Mouse (Mus musculus): ENCODE measurements around the gene Dst. TPM values are rescaled to one million over a fixed set of nuclear protein-coding genes. Genes with fewer than 3 reads are reported as not detected.
A peak's percentile ranks its signal among the peaks of the same experiment; 100 is the strongest.

The Dst gene
- polyA plus RNA-seq, 1 experiment from 2014 or later = 15.6 TPM

DNA sequence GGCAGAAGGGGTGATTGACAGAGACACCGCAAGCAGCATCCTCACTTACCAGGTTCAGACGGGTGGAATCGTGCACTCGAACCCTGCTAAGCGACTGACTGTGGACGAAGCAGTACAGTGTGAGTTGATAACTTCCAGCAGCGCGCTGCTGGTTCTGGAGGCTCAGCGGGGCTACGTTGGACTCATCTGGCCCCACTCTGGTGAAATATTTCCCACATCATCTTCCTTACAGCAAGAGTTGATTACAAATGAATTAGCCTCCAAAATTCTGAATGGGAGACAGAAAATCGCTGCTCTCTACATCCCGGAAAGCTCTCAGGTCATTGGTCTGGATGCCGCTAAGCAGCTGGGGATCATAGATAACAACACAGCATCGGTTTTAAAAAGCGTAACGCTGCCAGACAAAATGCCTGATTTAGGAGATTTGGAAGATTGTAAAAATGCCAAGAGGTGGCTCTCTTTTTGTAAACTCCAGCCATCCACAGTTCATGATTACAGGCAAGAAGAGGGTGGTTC lies 280.8 kb downstream of the Dst start:
- Histone ChIP-seq H3K9ac (no peak overlapping the region), H3K36me3 (ENCODE audit: insufficient read depth) (no peaks in the 10 kb centered on the region), H3K4me2 (no peak overlapping the region), H3K9me3 (ENCODE audit: low read depth, low read length) (no peaks in the 10 kb centered on the region), H3K4me1 (ENCODE audit: insufficient read depth) (no peaks in the 10 kb centered on the region), H3K27ac (ENCODE audit: low read depth) (no peak overlapping the region), H3K27me3 (ENCODE audit: insufficient read depth, low read length) (no peaks in the 10 kb centered on the region), H3K4me3 (ENCODE audit: low read depth, low read length) (no peak overlapping the region)
- no peak for TF ChIP-seq CTCF (IDR thresholded peaks at IDR 0.05; ENCODE audit: low read depth)
- ATAC-seq (ENCODE audit: insufficient read depth) (no peak; the same call in 1 of the 2 replicates), DNase-seq (peak; percentile 64)
- WGBS = 66% methylated on average over 16 of the region's 16 CpGs

DNA sequence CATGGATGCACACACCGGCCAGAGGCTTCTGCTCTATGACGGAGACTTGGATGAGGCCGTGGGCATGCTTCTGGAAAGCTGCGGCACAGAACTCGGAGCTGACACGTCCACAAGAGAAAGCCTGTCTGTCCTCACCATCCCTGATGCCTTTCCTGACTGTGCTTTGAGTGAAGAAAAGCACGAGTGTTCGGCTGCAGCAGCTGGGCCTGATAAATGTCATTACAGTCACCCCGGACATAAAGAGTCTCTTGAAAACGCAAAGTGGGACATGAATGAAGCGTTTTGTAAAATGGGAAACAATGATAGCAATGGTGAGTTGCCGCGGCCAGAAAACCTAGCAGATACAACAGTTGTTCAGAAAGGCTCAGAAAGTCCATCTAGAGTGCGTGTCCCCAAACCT lies 281.3 kb downstream of the Dst start:
- no peak for DNase-seq
- Histone ChIP-seq H3K9ac (no peak overlapping the region), H3K27ac (ENCODE audit: low read depth) (no peak overlapping the region), H3K4me2 (no peak overlapping the region), H3K4me1 (ENCODE audit: insufficient read depth) (no peaks in the 10 kb centered on the region), H3K36me3 (ENCODE audit: insufficient read depth) (no peaks in the 10 kb centered on the region), H3K4me3 (ENCODE audit: low read depth, low read length) (no peak overlapping the region), H3K9me3 (ENCODE audit: low read depth, low read length) (no peaks in the 10 kb centered on the region), H3K27me3 (ENCODE audit: insufficient read depth, low read length) (no peaks in the 10 kb centered on the region)
- ATAC-seq (ENCODE audit: insufficient read depth) = peak; percentile 41; the same call in 1 of the 2 replicates
- 67% methylated on average over 14 of the region's 14 CpGs for WGBS
- no peak for TF ChIP-seq CTCF (IDR thresholded peaks at IDR 0.05; ENCODE audit: low read depth)

- Histone ChIP-seq H3K36me3 (ENCODE audit: insufficient read depth) (no peaks in the 10 kb centered on the region), H3K4me1 (ENCODE audit: insufficient read depth) (no peaks in the 10 kb centered on the region), H3K4me3 (ENCODE audit: low read depth, low read length) (no peak overlapping the region), H3K4me2 (no peak overlapping the region), H3K9ac (no peak overlapping the region), H3K27me3 (ENCODE audit: insufficient read depth, low read length) (no peaks in the 10 kb centered on the region), H3K27ac (ENCODE audit: low read depth) (no peak overlapping the region), H3K9me3 (ENCODE audit: low read depth, low read length) (no peaks in the 10 kb centered on the region)
- WGBS = 61% methylated on average over 7 of the region's 7 CpGs
- ATAC-seq (ENCODE audit: insufficient read depth) (no peak), DNase-seq (peak; percentile 57)
- TF ChIP-seq CTCF (IDR thresholded peaks at IDR 0.05; ENCODE audit: low read depth) = peak; percentile 61
Observed at GRCm38 (mm10) chr1:34189970-34190369, 281.9 kb downstream of the Dst start.

DNA sequence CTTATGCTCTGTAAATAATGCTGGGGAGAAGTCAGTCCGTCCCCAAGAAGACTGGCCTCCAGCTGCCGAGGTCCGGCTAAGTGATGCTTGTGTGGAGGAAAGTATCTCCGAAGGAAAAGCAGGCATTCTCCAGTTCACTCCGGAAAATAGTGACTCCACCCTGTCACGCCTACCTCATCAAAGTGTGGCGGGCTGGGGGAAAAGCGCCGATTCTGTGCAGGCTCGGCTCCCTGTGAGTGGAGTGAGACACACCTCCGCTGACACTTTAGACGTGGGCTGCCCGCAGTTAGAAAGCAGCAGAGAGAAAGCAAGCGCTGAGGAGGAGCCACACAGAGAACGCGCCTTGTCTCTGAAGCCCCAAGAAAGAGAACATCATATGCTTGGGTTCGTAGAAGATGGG lies 284.1 kb downstream of the Dst start:
- no peak for TF ChIP-seq CTCF (IDR thresholded peaks at IDR 0.05; ENCODE audit: low read depth)
- H3K9ac ChIP-seq = no peak overlapping the region
- no peak overlapping the region for H3K4me3 ChIP-seq (ENCODE audit: low read depth, low read length)
- no peaks in the 10 kb centered on the region for H3K27me3 ChIP-seq (ENCODE audit: insufficient read depth, low read length)
- WGBS = 83% methylated on average over 17 of the region's 17 CpGs
- no peak overlapping the region for H3K4me2 ChIP-seq
- 0 out of 2 replicates have a peak, but pooled peaks cover under 1% of the 10 kb centered on the region for H3K36me3 ChIP-seq (ENCODE audit: insufficient read depth)
- no peak overlapping the region for H3K27ac ChIP-seq (ENCODE audit: low read depth)
- H3K9me3 ChIP-seq (ENCODE audit: low read depth, low read length) = no peaks in the 10 kb centered on the region
- DNase-seq (no peak), ATAC-seq (ENCODE audit: insufficient read depth) (no peak)
- H3K4me1 ChIP-seq (ENCODE audit: insufficient read depth) = no peaks in the 10 kb centered on the region

- no peak overlapping the region for H3K4me2 ChIP-seq
- H3K27me3 ChIP-seq (ENCODE audit: insufficient read depth, low read length) = no peaks in the 10 kb centered on the region
- TF ChIP-seq CTCF (IDR thresholded peaks at IDR 0.05; ENCODE audit: low read depth) = no peak
- 85% methylated on average over 18 of the region's 18 CpGs for WGBS
- DNase-seq = no peak
- no peak for ATAC-seq (ENCODE audit: insufficient read depth)
- H3K9ac ChIP-seq = no peak overlapping the region
- no peak overlapping the region for H3K4me3 ChIP-seq (ENCODE audit: low read depth, low read length)
- H3K9me3 ChIP-seq (ENCODE audit: low read depth, low read length) = no peaks in the 10 kb centered on the region
- peaks cover 8% of the 10 kb centered on the region; the same call in 1 of the 2 replicates for H3K36me3 ChIP-seq (ENCODE audit: insufficient read depth)
- H3K27ac ChIP-seq (ENCODE audit: low read depth) = no peak overlapping the region
- no peaks in the 10 kb centered on the region for H3K4me1 ChIP-seq (ENCODE audit: insufficient read depth)
Observed at GRCm38 (mm10) chr1:34200791-34201190, 292.8 kb downstream of the Dst start.

DNA sequence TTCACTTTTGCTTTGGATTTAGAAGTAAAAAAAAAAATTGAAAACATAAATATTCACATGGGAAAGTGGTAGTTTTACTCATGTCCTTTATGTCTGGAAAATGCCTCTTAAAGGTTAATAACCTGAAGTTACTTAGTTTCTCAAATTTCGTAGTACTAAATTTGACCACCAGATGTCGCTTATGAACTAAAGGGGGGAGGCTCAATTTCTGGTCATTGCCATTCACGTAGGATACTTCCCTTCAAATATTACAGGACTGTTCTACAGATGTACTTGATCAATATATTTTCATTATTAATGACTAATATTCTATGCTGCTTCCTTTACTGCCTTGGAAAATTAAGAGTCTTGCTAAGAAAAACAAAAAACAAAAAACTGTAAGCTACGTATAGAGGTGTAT lies 293.5 kb downstream of the Dst start:
- ATAC-seq (ENCODE audit: insufficient read depth) (no peak), DNase-seq (peak; percentile 86)
- peaks cover 8% of the 10 kb centered on the region; the same call in 1 of the 2 replicates for H3K36me3 ChIP-seq (ENCODE audit: insufficient read depth)
- H3K9ac ChIP-seq = no peak overlapping the region
- no peaks in the 10 kb centered on the region for H3K27me3 ChIP-seq (ENCODE audit: insufficient read depth, low read length)
- H3K9me3 ChIP-seq (ENCODE audit: low read depth, low read length) = no peaks in the 10 kb centered on the region
- H3K27ac ChIP-seq (ENCODE audit: low read depth) = no peak overlapping the region
- no peaks in the 10 kb centered on the region for H3K4me1 ChIP-seq (ENCODE audit: insufficient read depth)
- WGBS = 34% methylated on average over 4 of the region's 4 CpGs
- H3K4me2 ChIP-seq = no peak overlapping the region
- H3K4me3 ChIP-seq (ENCODE audit: low read depth, low read length) = no peak overlapping the region
- peak; percentile 65 for TF ChIP-seq CTCF (IDR thresholded peaks at IDR 0.05; ENCODE audit: low read depth)

DNA sequence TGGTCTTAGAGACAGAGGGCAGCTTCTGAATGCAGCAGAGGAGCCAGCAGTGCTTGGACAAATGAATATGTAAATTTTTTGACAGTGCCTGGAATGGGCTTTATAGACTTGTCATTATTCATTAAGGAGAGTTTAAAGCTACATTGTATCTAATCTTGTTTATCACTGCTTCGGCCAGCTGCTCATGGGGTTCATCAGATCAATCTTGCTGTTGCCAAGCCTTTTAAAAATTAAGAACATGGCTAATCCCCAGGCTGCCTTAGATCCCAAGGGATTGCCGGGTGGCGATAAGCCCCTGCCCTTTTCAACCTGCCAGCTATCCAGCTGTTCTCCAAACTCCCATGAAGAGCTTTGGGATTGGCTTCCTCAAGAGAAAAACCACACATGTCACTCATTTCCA lies 303.7 kb downstream of the Dst start:
- ATAC-seq (ENCODE audit: insufficient read depth) (no peak), DNase-seq (no peak)
- TF ChIP-seq CTCF (IDR thresholded peaks at IDR 0.05; ENCODE audit: low read depth) = no peak
- no peaks in the 10 kb centered on the region for H3K4me1 ChIP-seq (ENCODE audit: insufficient read depth)
- no peak overlapping the region for H3K4me3 ChIP-seq (ENCODE audit: low read depth, low read length)
- no peak overlapping the region for H3K4me2 ChIP-seq
- H3K36me3 ChIP-seq (ENCODE audit: insufficient read depth) = peaks cover 2% of the 10 kb centered on the region; the same call in 1 of the 2 replicates
- H3K9ac ChIP-seq = no peak overlapping the region
- H3K9me3 ChIP-seq (ENCODE audit: low read depth, low read length) = no peaks in the 10 kb centered on the region
- 73% methylated on average over 3 of the region's 3 CpGs for WGBS
- no peak overlapping the region for H3K27ac ChIP-seq (ENCODE audit: low read depth)
- H3K27me3 ChIP-seq (ENCODE audit: insufficient read depth, low read length) = no peaks in the 10 kb centered on the region
